Mouse (Mus musculus) bone marrow, adult 2 months (tissue): Measurements from ENCODE around the gene Tmem182.

ENCODE experiments used
- CTCF ChIP-seq: fragments of 200-500 bp; IDR thresholded peaks from 2 replicates; pipeline ENCODE4 v1.5.1; 2011; ENCODE audit warnings: low read length, control low read depth; ENCODE audit not compliant: control insufficient read depth, insufficient read depth
- POLR2A ChIP-seq: fragments of 200-500 bp; IDR thresholded peaks from 2 replicates; pipeline ENCODE4 v1.6.1; 2011; ENCODE audit warnings: low read depth, mild to moderate bottlenecking, control low read depth, low read length, borderline replicate concordance; ENCODE audit not compliant: control insufficient read depth

- TF ChIP-seq CTCF (no peak), POLR2A (no peak)
Observed at GRCm38 (mm10) chr1:40774040-40774439, 31.4 kb upstream of the Tmem182 start.
